Mouse (Mus musculus): ENCODE measurements around the gene Cwf19l1. TPM values are rescaled to one million over a fixed set of nuclear protein-coding genes. Genes with fewer than 3 reads are reported as not detected.

The Cwf19l1 gene
- polyA plus RNA-seq, 1 experiment from 2014 or later = 38.4 TPM

DNA sequence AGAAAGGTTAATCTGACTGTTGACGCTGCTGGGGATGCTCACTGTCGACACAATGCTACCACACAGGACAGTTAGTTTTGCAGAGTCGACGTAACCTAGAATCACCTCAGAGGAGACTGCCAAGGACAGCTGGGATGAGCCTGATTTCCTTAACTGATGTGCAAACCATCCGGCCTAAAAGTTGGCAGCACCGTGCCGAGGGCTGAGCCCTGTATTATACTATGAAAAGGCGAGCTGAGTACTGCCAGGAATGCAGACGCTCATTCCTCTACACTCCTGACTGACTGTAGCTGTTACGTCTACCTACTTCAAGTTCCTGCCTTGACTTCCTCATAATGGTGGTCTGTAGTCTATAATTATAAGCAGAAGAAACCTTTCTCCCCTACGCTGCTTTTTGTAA is 60.7 kb downstream of the Cwf19l1 start:
- DNase-seq = no peak
- peaks cover 58% of the 10 kb centered on the region for H3K36me3 ChIP-seq (ENCODE audit: control insufficient read depth, insufficient read depth, low read length)
- H3K27ac ChIP-seq (replicated peaks; ENCODE audit: low read depth, low read length) = no peak overlapping the region
- no peaks in the 10 kb centered on the region for H3K4me1 ChIP-seq (ENCODE audit: control insufficient read depth, insufficient read depth, low read length)
- no peak for ATAC-seq (ENCODE audit: low FRiP score, low TSS enrichment)
- no peaks in the 10 kb centered on the region for H3K27me3 ChIP-seq (ENCODE audit: control insufficient read depth, insufficient read depth, low read length)
- H3K4me3 ChIP-seq (replicated peaks; ENCODE audit: low read depth, low read length) = no peak overlapping the region
- no peak overlapping the region for H3K9ac ChIP-seq (replicated peaks; ENCODE audit: low read length)
- WGBS = 90% methylated on average over 11 of the region's 11 CpGs
- no peaks in the 10 kb centered on the region for H3K9me3 ChIP-seq (ENCODE audit: control insufficient read depth, low read length)
- H3K4me2 ChIP-seq (ENCODE audit: low read length) = no peak overlapping the region

DNA sequence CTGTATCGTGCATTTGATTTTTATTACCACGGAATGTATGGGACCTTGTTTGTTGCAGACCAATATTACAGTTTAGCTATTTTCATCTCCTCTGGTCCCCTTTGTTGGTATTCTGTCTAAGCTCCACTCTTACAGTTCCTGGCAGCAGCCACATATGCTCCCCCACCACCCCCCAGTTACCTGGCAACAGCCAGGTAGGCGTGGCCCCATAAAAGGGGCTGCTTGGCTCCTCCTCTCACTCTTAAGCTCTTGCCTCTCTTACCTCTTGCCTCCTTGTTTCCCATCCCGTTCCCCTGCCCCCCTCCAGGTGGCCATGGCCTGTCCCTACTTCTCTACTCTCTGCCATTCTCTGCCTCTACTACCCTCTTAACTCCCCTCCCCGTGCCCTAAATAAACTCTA is 64.5 kb downstream of the Cwf19l1 start:
- Histone ChIP-seq H3K9ac (replicated peaks; ENCODE audit: low read length) (no peak overlapping the region), H3K27me3 (ENCODE audit: control insufficient read depth, insufficient read depth, low read length) (no peaks in the 10 kb centered on the region), H3K4me1 (ENCODE audit: control insufficient read depth, insufficient read depth, low read length) (peaks cover 10% of the 10 kb centered on the region), H3K27ac (replicated peaks; ENCODE audit: low read depth, low read length) (no peak overlapping the region), H3K4me2 (ENCODE audit: low read length) (no peak overlapping the region), H3K36me3 (ENCODE audit: control insufficient read depth, insufficient read depth, low read length) (peaks cover 28% of the 10 kb centered on the region), H3K4me3 (replicated peaks; ENCODE audit: low read depth, low read length) (no peak overlapping the region), H3K9me3 (ENCODE audit: control insufficient read depth, low read length) (no peaks in the 10 kb centered on the region)
- DNase-seq (no peak), ATAC-seq (ENCODE audit: low FRiP score, low TSS enrichment) (no peak)
- 63% methylated on average over 5 of the region's 5 CpGs for WGBS

- Histone ChIP-seq H3K27ac (replicated peaks; ENCODE audit: low read depth, low read length) (peak overlapping the region; percentile 77), H3K9ac (replicated peaks; ENCODE audit: low read length) (peak overlapping the region; percentile 80), H3K9me3 (ENCODE audit: control insufficient read depth, low read length) (no peaks in the 10 kb centered on the region), H3K27me3 (ENCODE audit: control insufficient read depth, insufficient read depth, low read length) (no peaks in the 10 kb centered on the region), H3K4me3 (replicated peaks; ENCODE audit: low read depth, low read length) (peak overlapping the region; percentile 76), H3K4me1 (ENCODE audit: control insufficient read depth, insufficient read depth, low read length) (peaks cover 10% of the 10 kb centered on the region), H3K4me2 (ENCODE audit: low read length) (peak overlapping the region; percentile 89), H3K36me3 (ENCODE audit: control insufficient read depth, insufficient read depth, low read length) (peaks cover 16% of the 10 kb centered on the region)
- 9% methylated on average over 4 of the region's 4 CpGs for WGBS
- ATAC-seq (ENCODE audit: low FRiP score, low TSS enrichment) (no peak), DNase-seq (no peak)
Measured at GRCm38 (mm10) chr19:44069914-44070232, 65.8 kb downstream of the Cwf19l1 start.

DNA sequence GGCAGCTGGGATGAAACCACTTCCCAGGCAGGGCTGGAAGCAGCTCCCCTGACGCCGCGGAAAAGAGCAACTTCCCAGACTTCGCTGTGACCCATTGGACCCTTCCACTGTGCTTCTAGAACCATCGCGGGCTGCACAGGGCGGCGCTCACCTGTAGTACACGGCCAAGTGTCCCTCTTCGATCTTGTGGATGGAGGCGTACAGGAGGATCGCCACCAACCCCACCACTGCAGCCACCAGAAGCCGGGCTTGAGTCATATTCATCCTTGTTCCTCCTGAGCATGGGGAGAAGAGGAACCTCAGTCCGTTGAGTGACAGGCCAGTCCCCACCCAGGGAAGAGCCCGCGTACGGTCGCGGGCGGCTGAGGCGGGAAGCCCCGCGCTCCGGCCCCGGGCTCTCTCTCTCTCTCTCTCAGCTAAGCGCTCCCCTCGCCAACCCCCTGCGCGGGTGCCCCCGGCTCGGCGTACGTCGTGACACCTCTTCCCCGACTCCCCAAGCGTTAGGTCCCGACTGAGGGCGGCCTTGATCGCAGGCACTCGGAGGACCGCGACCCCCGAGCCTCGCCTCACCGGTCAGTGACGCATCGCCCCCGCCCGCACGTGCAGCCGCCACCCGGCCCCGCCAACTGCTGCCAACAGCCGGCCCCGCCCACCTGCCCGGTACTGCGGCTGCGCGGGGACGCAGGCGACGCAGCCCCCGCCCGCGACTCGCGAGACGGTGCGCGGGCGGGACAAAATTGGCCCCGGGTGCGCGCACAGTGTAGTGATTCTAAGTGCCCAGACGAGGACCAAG is 66.4 kb downstream of the Cwf19l1 start, which contains the start of gene Erlin1:
Gene Erlin1, minus strand, starts transcription at position 665 of the 793 bp plus-strand sequence.
- Histone ChIP-seq H3K9me3 (ENCODE audit: control insufficient read depth, low read length) (no peaks in the 10 kb centered on the region), H3K4me1 (ENCODE audit: control insufficient read depth, insufficient read depth, low read length) (peaks cover 10% of the 10 kb centered on the region), H3K4me2 (ENCODE audit: low read length) (peak within 1 kb of the TSS; percentile 89), H3K36me3 (ENCODE audit: control insufficient read depth, insufficient read depth, low read length) (peaks cover 14% of the 10 kb centered on the region; the same call in 1 of the 2 replicates), H3K9ac (replicated peaks; ENCODE audit: low read length) (peak within 1 kb of the TSS; percentile 80), H3K27ac (replicated peaks; ENCODE audit: low read depth, low read length) (peak within 1 kb of the TSS; percentile 77), H3K27me3 (ENCODE audit: control insufficient read depth, insufficient read depth, low read length) (no peaks in the 10 kb centered on the region), H3K4me3 (replicated peaks; ENCODE audit: low read depth, low read length) (peak within 1 kb of the TSS; percentile 76)
- peak; percentile 97 for ATAC-seq (ENCODE audit: low FRiP score, low TSS enrichment)
- under 1% methylated on average over 75 of the region's 75 CpGs for WGBS
- DNase-seq = peak; percentile 96

- Histone ChIP-seq H3K36me3 (ENCODE audit: control insufficient read depth, insufficient read depth, low read length) (peaks cover 18% of the 10 kb centered on the region; the same call in 1 of the 2 replicates), H3K27me3 (ENCODE audit: control insufficient read depth, insufficient read depth, low read length) (no peaks in the 10 kb centered on the region), H3K9ac (replicated peaks; ENCODE audit: low read length) (no peak overlapping the region; the same call in 1 of the 2 replicates), H3K9me3 (ENCODE audit: control insufficient read depth, low read length) (no peaks in the 10 kb centered on the region), H3K4me1 (ENCODE audit: control insufficient read depth, insufficient read depth, low read length) (peaks cover 10% of the 10 kb centered on the region), H3K4me2 (ENCODE audit: low read length) (peak overlapping the region; percentile 89), H3K4me3 (replicated peaks; ENCODE audit: low read depth, low read length) (peak overlapping the region; percentile 76), H3K27ac (replicated peaks; ENCODE audit: low read depth, low read length) (no peak overlapping the region)
- 87% methylated on average over 4 of the region's 4 CpGs for WGBS
- no peak for DNase-seq
- no peak for ATAC-seq (ENCODE audit: low FRiP score, low TSS enrichment)
Measured at GRCm38 (mm10) chr19:44068232-44068631, 67.4 kb downstream of the Cwf19l1 start.

DNA sequence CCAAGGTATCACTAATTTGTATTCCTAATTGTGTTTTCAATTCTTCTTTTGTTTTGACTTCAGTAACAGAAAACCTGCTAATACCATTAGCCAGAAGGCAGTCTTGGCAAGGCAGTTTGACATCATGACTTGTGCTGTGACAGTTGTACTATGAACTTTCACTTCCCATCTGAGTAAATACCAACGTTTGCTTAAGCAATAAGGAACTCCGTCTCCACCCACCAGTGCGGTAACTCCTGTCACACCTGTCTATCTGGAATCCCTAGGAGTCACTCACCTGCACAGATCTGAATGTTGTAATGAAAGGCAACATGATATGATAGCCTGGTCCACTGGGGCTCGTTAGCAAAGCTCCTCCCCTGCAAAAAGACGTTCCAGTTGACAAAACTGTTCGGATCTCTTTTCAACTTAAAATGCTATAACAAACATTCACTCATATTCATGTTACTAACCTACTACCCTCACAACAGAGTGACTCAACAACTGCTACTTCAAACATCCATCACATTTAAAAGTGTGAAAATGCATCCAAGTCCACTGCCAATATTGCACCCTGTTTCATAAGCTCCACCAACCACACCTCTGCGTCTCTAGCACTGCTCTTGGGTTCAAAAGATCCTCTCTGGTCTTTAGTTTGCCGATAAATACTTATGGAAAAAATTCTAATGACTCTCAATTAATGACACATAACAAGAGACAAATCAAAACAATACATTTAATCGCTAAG is 68.2 kb downstream of the Cwf19l1 start:
- H3K27me3 ChIP-seq (ENCODE audit: control insufficient read depth, insufficient read depth, low read length) = no peaks in the 10 kb centered on the region
- no peak overlapping the region for H3K4me2 ChIP-seq (ENCODE audit: low read length)
- WGBS = 88% methylated on average over 9 of the region's 9 CpGs
- H3K27ac ChIP-seq (replicated peaks; ENCODE audit: low read depth, low read length) = no peak overlapping the region
- H3K36me3 ChIP-seq (ENCODE audit: control insufficient read depth, insufficient read depth, low read length) = peaks cover 18% of the 10 kb centered on the region; the same call in 1 of the 2 replicates
- peaks cover 10% of the 10 kb centered on the region for H3K4me1 ChIP-seq (ENCODE audit: control insufficient read depth, insufficient read depth, low read length)
- H3K9ac ChIP-seq (replicated peaks; ENCODE audit: low read length) = no peak overlapping the region
- no peaks in the 10 kb centered on the region for H3K9me3 ChIP-seq (ENCODE audit: control insufficient read depth, low read length)
- ATAC-seq (ENCODE audit: low FRiP score, low TSS enrichment) = no peak
- no peak overlapping the region for H3K4me3 ChIP-seq (replicated peaks; ENCODE audit: low read depth, low read length)
- no peak for DNase-seq

DNA sequence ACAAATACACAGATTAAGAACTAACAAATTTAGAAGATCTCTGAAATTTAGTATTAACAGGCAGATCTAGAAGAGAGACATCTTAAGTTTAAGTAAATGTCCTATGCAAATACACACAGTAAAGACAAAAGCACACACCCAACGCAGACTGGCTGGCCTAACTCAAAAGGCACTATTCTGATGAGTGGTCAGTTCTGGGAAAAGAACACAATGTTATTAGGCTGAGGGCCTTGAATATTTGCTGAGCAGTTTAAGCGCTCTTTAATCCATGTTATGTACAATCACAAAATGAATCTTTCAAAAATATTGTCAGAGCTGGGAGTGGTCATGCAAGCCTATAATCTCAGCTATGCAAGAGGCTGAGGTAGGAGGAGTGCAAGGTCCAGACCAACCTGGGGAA is 70.9 kb downstream of the Cwf19l1 start:
- Histone ChIP-seq H3K27ac (replicated peaks; ENCODE audit: low read depth, low read length) (no peak overlapping the region), H3K4me3 (replicated peaks; ENCODE audit: low read depth, low read length) (no peak overlapping the region), H3K4me1 (ENCODE audit: control insufficient read depth, insufficient read depth, low read length) (peaks cover 10% of the 10 kb centered on the region), H3K4me2 (ENCODE audit: low read length) (no peak overlapping the region), H3K9me3 (ENCODE audit: control insufficient read depth, low read length) (no peaks in the 10 kb centered on the region), H3K36me3 (ENCODE audit: control insufficient read depth, insufficient read depth, low read length) (peaks cover 42% of the 10 kb centered on the region), H3K27me3 (ENCODE audit: control insufficient read depth, insufficient read depth, low read length) (no peaks in the 10 kb centered on the region), H3K9ac (replicated peaks; ENCODE audit: low read length) (no peak overlapping the region)
- DNase-seq (no peak), ATAC-seq (ENCODE audit: low FRiP score, low TSS enrichment) (no peak)
- 95% methylated on average over 2 of the region's 2 CpGs for WGBS

DNA sequence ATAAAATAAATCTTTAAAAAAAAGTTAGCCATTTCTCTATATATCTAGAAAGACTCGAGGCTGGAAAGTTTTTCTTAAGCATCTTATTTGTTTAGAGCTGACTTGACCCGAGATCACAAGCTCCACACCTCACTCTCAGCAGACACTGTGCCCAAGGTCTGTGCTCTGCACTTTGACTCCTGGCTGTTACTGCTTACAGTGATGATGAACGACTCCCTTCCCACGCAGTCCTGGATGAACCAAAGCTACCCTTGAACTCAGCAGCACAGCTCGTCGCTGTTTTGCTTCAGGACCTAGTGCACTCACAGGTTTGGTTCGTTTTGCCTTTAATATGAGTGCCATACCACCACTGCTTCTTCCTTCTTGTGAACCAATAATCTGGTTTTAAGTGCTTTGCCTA is 71.9 kb downstream of the Cwf19l1 start:
- Histone ChIP-seq H3K4me2 (ENCODE audit: low read length) (no peak overlapping the region), H3K4me1 (ENCODE audit: control insufficient read depth, insufficient read depth, low read length) (peaks cover 8% of the 10 kb centered on the region), H3K9ac (replicated peaks; ENCODE audit: low read length) (no peak overlapping the region), H3K9me3 (ENCODE audit: control insufficient read depth, low read length) (no peaks in the 10 kb centered on the region), H3K27ac (replicated peaks; ENCODE audit: low read depth, low read length) (no peak overlapping the region), H3K36me3 (ENCODE audit: control insufficient read depth, insufficient read depth, low read length) (peaks cover 51% of the 10 kb centered on the region), H3K27me3 (ENCODE audit: control insufficient read depth, insufficient read depth, low read length) (no peaks in the 10 kb centered on the region), H3K4me3 (replicated peaks; ENCODE audit: low read depth, low read length) (no peak overlapping the region)
- WGBS = 95% methylated on average over 7 of the region's 7 CpGs
- ATAC-seq (ENCODE audit: low FRiP score, low TSS enrichment) (no peak), DNase-seq (no peak)

Data from midbrain, embryonic 14.5 days (tissue).